Mouse (Mus musculus): ENCODE results near the gene 4933402D24Rik. TPM values are rescaled to one million over a fixed set of nuclear protein-coding genes. Genes with fewer than 3 reads are reported as not detected.

4933402D24Rik gene
- total RNA-seq, 2 experiments from 2014 or later = not detected

Other genes starting within 250 kb of the 4933402D24Rik start
- gene Gm39653, start 153.3 kb downstream of the 4933402D24Rik start, total RNA-seq (2021) = not detected
- not detected for gene Dytn, start 82.3 kb downstream of the 4933402D24Rik start, total RNA-seq (2021)
- gene Mdh1b, start 38.9 kb downstream of the 4933402D24Rik start, total RNA-seq (2021) = not detected
- 10 to 100 TPM; 25.6 to 30.0 TPM for gene Fastkd2, start 38.7 kb downstream of the 4933402D24Rik start, total RNA-seq (2021)